Mouse (Mus musculus) bone marrow macrophage, adult 2 months (primary cell): Measurements from ENCODE around the gene Pcca.

Source experiments
- CTCF ChIP-seq: IDR thresholded peaks from 2 replicates; pipeline ENCODE4 v1.5.1; 2012; ENCODE audit warnings: low read depth, mild to moderate bottlenecking, low read length, moderate library complexity
- POLR2A ChIP-seq: IDR thresholded peaks from 2 replicates; pipeline ENCODE4 v1.6.1; 2012; ENCODE audit warnings: mild to moderate bottlenecking, low read depth, low read length, borderline replicate concordance

DNA sequence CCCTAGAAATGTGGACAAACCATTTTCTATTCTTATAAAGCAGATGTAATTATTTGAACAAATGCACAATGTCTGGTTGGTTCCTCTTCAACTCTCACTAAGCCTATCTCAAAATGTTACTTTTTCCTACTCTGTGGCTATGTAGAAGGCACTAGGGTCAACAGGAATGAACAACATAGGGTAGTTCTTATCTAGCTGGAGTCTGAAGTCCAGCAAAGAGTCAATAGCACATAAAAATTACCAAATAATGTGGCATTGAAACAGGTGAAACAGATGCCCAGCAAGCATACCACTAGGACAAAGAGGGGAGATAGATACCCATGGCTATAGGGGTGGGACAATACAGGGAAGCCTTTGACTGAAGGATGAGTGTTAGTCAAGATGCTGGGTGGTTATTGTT, 377.1 kb downstream of the Pcca start:
- TF ChIP-seq CTCF: no peak
- no peak for TF ChIP-seq POLR2A
